Mouse (Mus musculus) midbrain, embryonic 12.5 days (tissue): ENCODE data around the gene Nsun2. TPM values are rescaled to one million over a fixed set of nuclear protein-coding genes. Genes with fewer than 3 reads are reported as not detected.
"Not testable (repeated sequence)": the region's sequence is repeated elsewhere in the genome, so short reads cannot be mapped to it uniquely, and the experiment has no call there.

Experiments
- ATAC-seq: fragments of 200-750 bp; cut with Nextera tagmentation; 2 replicates; pipeline ENCODE4 v1.8.0; 2017; ENCODE audit warnings: low read depth, moderate TSS enrichment, moderate library complexity; ENCODE audit not compliant: low FRiP score
- H3K27ac ChIP-seq: fragments of 300-500 bp; sonication (generic); replicated peaks from 2 replicates; pipeline ENCODE4 v1.5.1; 2016; ENCODE audit warnings: mild to moderate bottlenecking
- H3K27me3 ChIP-seq: fragments of 300-500 bp; sonication (generic); 2 replicates; pipeline ENCODE4 v1.6.1; 2016; ENCODE audit warnings: mild to moderate bottlenecking
- H3K36me3 ChIP-seq: fragments of 300-500 bp; sonication (generic); 2 replicates; pipeline ENCODE4 v1.6.1; 2016
- H3K4me1 ChIP-seq: fragments of 300-500 bp; sonication (generic); 2 replicates; pipeline ENCODE4 v1.6.1; 2016
- H3K4me2 ChIP-seq: fragments of 300-500 bp; sonication (generic); replicated peaks from 2 replicates; pipeline ENCODE4 v1.6.1; 2016; ENCODE audit warnings: mild to moderate bottlenecking, moderate library complexity
- H3K4me3 ChIP-seq: fragments of 300-500 bp; sonication (generic); 2 replicates; pipeline ENCODE4 v1.5.1; 2016; ENCODE audit warnings: mild to moderate bottlenecking
- H3K9ac ChIP-seq: fragments of 300-500 bp; sonication (generic); replicated peaks from 2 replicates; pipeline ENCODE4 v1.6.1; 2016; ENCODE audit warnings: mild to moderate bottlenecking, moderate library complexity
- H3K9me3 ChIP-seq: fragments of 300-500 bp; sonication (generic); 2 replicates; pipeline ENCODE4 v1.6.1; 2016; ENCODE audit warnings: mild to moderate bottlenecking
- WGBS: fragments of 180-500 bp; shearing (Covaris S2); methylation state at CpG from one replicate; pipeline ENCODE4 v1.1.7; 2016; 5-methylcytosine and 5-hydroxymethylcytosine counted together
- polyA plus RNA-seq: library from polyadenylated mRNA; unstranded; fragments of >200 nt; fragmentation: Nextera tagmentation; extraction: Ambion mirVana; gene quantifications from 2 replicates; pipeline ENCODE4 v1.2.1, GENCODE M21; 2016

The Nsun2 gene
- polyA plus RNA-seq, 1 experiment from 2014 or later, result 102 TPM

GRCm38 (mm10) chr13:69583591-69583990, 50.0 kb downstream of the Nsun2 start:
- Histone ChIP-seq H3K27me3 (no peaks in the 10 kb centered on the region), H3K9me3 (no peaks in the 10 kb centered on the region), H3K4me1 (no peaks in the 10 kb centered on the region), H3K36me3 (no peaks in the 10 kb centered on the region), H3K9ac (no peak overlapping the region), H3K4me2 (no peak overlapping the region), H3K27ac (no peak overlapping the region), H3K4me3 (no peak overlapping the region)
- 91% methylated on average over 6 of the region's 6 CpGs for WGBS
- ATAC-seq, result no peak

- ATAC-seq, result no peak
- no peak overlapping the region for H3K4me3 ChIP-seq
- no peaks in the 10 kb centered on the region for H3K36me3 ChIP-seq
- WGBS, result 66% methylated on average over 6 of the region's 6 CpGs
- H3K9me3 ChIP-seq, result no peaks in the 10 kb centered on the region
- H3K9ac ChIP-seq, result no peak overlapping the region
- no peak overlapping the region for H3K27ac ChIP-seq
- H3K27me3 ChIP-seq, result no peaks in the 10 kb centered on the region
- H3K4me1 ChIP-seq, result no peaks in the 10 kb centered on the region
- H3K4me2 ChIP-seq, result no peak overlapping the region
Measured at GRCm38 (mm10) chr13:69585828-69586227, 52.3 kb downstream of the Nsun2 start.

GRCm38 (mm10) chr13:69586337-69586736, 52.8 kb downstream of the Nsun2 start:
- Histone ChIP-seq H3K27me3 (no peaks in the 10 kb centered on the region), H3K9ac (no peak overlapping the region), H3K27ac (no peak overlapping the region), H3K4me3 (no peak overlapping the region), H3K36me3 (no peaks in the 10 kb centered on the region), H3K4me2 (no peak overlapping the region), H3K9me3 (no peaks in the 10 kb centered on the region), H3K4me1 (no peaks in the 10 kb centered on the region)
- no peak for ATAC-seq
- 50% methylated on average over 10 of the region's 10 CpGs for WGBS

- no peak overlapping the region for H3K4me3 ChIP-seq
- WGBS, result 80% methylated on average over 3 of the region's 3 CpGs
- no peak overlapping the region for H3K4me2 ChIP-seq
- H3K9me3 ChIP-seq, result no peaks in the 10 kb centered on the region
- H3K9ac ChIP-seq, result no peak overlapping the region
- H3K36me3 ChIP-seq, result no peaks in the 10 kb centered on the region
- no peaks in the 10 kb centered on the region for H3K27me3 ChIP-seq
- H3K27ac ChIP-seq, result no peak overlapping the region
- no peaks in the 10 kb centered on the region for H3K4me1 ChIP-seq
- ATAC-seq, result no peak
Measured at GRCm38 (mm10) chr13:69587849-69588248, 54.3 kb downstream of the Nsun2 start.

- H3K4me3 ChIP-seq, result no peak overlapping the region
- no peak overlapping the region for H3K27ac ChIP-seq
- ATAC-seq, result no peak
- 79% methylated on average over 6 of the region's 6 CpGs for WGBS
- no peak overlapping the region for H3K4me2 ChIP-seq
- no peaks in the 10 kb centered on the region for H3K4me1 ChIP-seq
- no peaks in the 10 kb centered on the region for H3K9me3 ChIP-seq
- no peak overlapping the region for H3K9ac ChIP-seq
- no peaks in the 10 kb centered on the region for H3K27me3 ChIP-seq
- no peaks in the 10 kb centered on the region for H3K36me3 ChIP-seq
Measured at GRCm38 (mm10) chr13:69588263-69588662, 54.7 kb downstream of the Nsun2 start.

- Histone ChIP-seq H3K4me3 (no peak overlapping the region), H3K9ac (no peak overlapping the region), H3K4me1 (no peaks in the 10 kb centered on the region), H3K4me2 (no peak overlapping the region), H3K9me3 (no peaks in the 10 kb centered on the region), H3K27ac (no peak overlapping the region), H3K36me3 (no peaks in the 10 kb centered on the region), H3K27me3 (no peaks in the 10 kb centered on the region)
- no peak for ATAC-seq
- 89% methylated on average over 5 of the region's 5 CpGs for WGBS
Measured at GRCm38 (mm10) chr13:69591338-69591737, 57.8 kb downstream of the Nsun2 start.

- H3K9me3 ChIP-seq, result no peaks in the 10 kb centered on the region
Measured at GRCm38 (mm10) chr13:69592226-69592625, 58.7 kb downstream of the Nsun2 start.

GRCm38 (mm10) chr13:69593453-69593852, 59.9 kb downstream of the Nsun2 start:
- H3K4me2 ChIP-seq, result no peak overlapping the region
- no peaks in the 10 kb centered on the region for H3K36me3 ChIP-seq
- ATAC-seq, result no peak
- no peaks in the 10 kb centered on the region for H3K27me3 ChIP-seq
- 81% methylated on average over 8 of the region's 8 CpGs for WGBS
- H3K4me1 ChIP-seq, result no peaks in the 10 kb centered on the region
- no peak overlapping the region for H3K27ac ChIP-seq
- H3K9ac ChIP-seq, result no peak overlapping the region
- H3K9me3 ChIP-seq, result no peaks in the 10 kb centered on the region
- H3K4me3 ChIP-seq, result no peak overlapping the region

More at GRCm38 (mm10) chr13:69592226-69592625, 58.7 kb downstream of the Nsun2 start:
- no peak overlapping the region for H3K4me3 ChIP-seq
- H3K27me3 ChIP-seq, result no peaks in the 10 kb centered on the region
- no peaks in the 10 kb centered on the region for H3K36me3 ChIP-seq
- H3K27ac ChIP-seq, result no peak overlapping the region
- 88% methylated on average over 8 of the region's 8 CpGs for WGBS
- no peak for ATAC-seq
- no peak overlapping the region for H3K9ac ChIP-seq
- no peak overlapping the region for H3K4me2 ChIP-seq
- H3K4me1 ChIP-seq, result no peaks in the 10 kb centered on the region

GRCm38 (mm10) chr13:69594577-69595256, 61.2 kb downstream of the Nsun2 start:
- no peaks in the 10 kb centered on the region for H3K27me3 ChIP-seq
- no peak overlapping the region for H3K27ac ChIP-seq
- no peak overlapping the region for H3K9ac ChIP-seq
- H3K4me3 ChIP-seq, result no peak overlapping the region
- no peaks in the 10 kb centered on the region for H3K9me3 ChIP-seq
- H3K4me2 ChIP-seq, result no peak overlapping the region
- H3K36me3 ChIP-seq, result no peaks in the 10 kb centered on the region
- H3K4me1 ChIP-seq, result no peaks in the 10 kb centered on the region
- no peak for ATAC-seq
- 93% methylated on average over 7 of the region's 7 CpGs for WGBS

- no peak for ATAC-seq
- Histone ChIP-seq H3K4me2 (no peak overlapping the region), H3K4me3 (no peak overlapping the region), H3K9me3 (no peaks in the 10 kb centered on the region), H3K27me3 (no peaks in the 10 kb centered on the region), H3K4me1 (no peaks in the 10 kb centered on the region), H3K9ac (no peak overlapping the region), H3K27ac (no peak overlapping the region), H3K36me3 (no peaks in the 10 kb centered on the region)
- WGBS, result 90% methylated on average over 6 of the region's 6 CpGs
Measured at GRCm38 (mm10) chr13:69595911-69596310, 62.4 kb downstream of the Nsun2 start.

- H3K9me3 ChIP-seq, result no peaks in the 10 kb centered on the region
- 95% methylated on average over 2 of the region's 2 CpGs for WGBS
Measured at GRCm38 (mm10) chr13:69596515-69596914, 63.0 kb downstream of the Nsun2 start.

GRCm38 (mm10) chr13:69598867-69599266, 65.3 kb downstream of the Nsun2 start:
- no peaks in the 10 kb centered on the region for H3K4me1 ChIP-seq
- H3K4me3 ChIP-seq, result no peak overlapping the region
- H3K27me3 ChIP-seq, result no peaks in the 10 kb centered on the region
- H3K36me3 ChIP-seq, result no peaks in the 10 kb centered on the region
- no peak overlapping the region for H3K4me2 ChIP-seq
- H3K9me3 ChIP-seq, result no peaks in the 10 kb centered on the region
- WGBS, result 94% methylated on average over 10 of the region's 10 CpGs
- no peak for ATAC-seq
- no peak overlapping the region for H3K27ac ChIP-seq
- H3K9ac ChIP-seq, result no peak overlapping the region

More at GRCm38 (mm10) chr13:69596515-69596914, 63.0 kb downstream of the Nsun2 start:
- Histone ChIP-seq H3K9ac (no peak overlapping the region), H3K36me3 (no peaks in the 10 kb centered on the region), H3K4me2 (no peak overlapping the region), H3K4me3 (no peak overlapping the region), H3K27me3 (no peaks in the 10 kb centered on the region), H3K4me1 (no peaks in the 10 kb centered on the region), H3K27ac (no peak overlapping the region)
- no peak for ATAC-seq

GRCm38 (mm10) chr13:69600863-69601262, 67.3 kb downstream of the Nsun2 start:
- WGBS, result 89% methylated on average over 5 of the region's 5 CpGs
- not testable (repeated sequence) for ATAC-seq, H3K4me3 ChIP-seq, H3K4me2 ChIP-seq, H3K27ac ChIP-seq, H3K36me3 ChIP-seq, H3K4me1 ChIP-seq, H3K27me3 ChIP-seq, H3K9me3 ChIP-seq, H3K9ac ChIP-seq
